Mouse (Mus musculus) ES-Bruce4 (cell line): ENCODE results near the gene Ptov1.

Experiments used
- CTCF ChIP-seq: IDR thresholded peaks from one replicate; pipeline ENCODE4 v1.8.1; 2011; ENCODE audit warnings: low read depth, low read length
- POLR2A ChIP-seq: IDR thresholded peaks from one replicate; pipeline ENCODE4 v1.8.1; 2011; ENCODE audit warnings: low read length; ENCODE audit not compliant: insufficient read depth

DNA sequence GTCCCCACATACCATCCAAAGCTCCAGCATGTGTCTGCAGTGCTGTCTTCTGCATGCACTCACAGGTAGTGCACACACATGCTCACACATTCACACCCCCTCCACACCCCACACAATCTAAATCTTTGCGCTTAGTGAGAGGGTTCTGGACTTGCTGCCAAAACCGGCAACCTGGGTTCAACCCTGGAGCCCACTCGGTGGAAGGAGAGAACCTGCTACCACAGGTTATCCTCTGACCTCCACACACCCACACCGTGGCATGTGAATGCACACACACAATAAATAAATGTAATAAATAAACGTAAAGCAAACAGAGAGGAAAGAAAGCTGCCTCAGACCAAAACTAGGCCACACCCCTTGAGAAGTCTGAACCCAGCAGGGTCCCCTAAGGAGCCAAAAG is 21.8 kb downstream of the Ptov1 start:
- TF ChIP-seq CTCF, result no peak
- no peak for TF ChIP-seq POLR2A
